Mouse (Mus musculus) ovary, adult 10 weeks (tissue): Measurements from ENCODE around the gene Cpxm1. TPM values are rescaled to one million over a fixed set of nuclear protein-coding genes. Genes with fewer than 3 reads are reported as not detected.

Experiments used
- polyA plus RNA-seq: library from polyadenylated mRNA; stranded (reverse); fragments of 350-450 nt; fragmentation: Illumina TruSeq; extraction: RNeasy Lipid Tissue Mini Kit (QIAGEN cat#74804); gene quantifications from one replicate; pipeline ENCODE4 v1.2.3, GENCODE M21; 2014

Cpxm1 gene
- 2.6 TPM for polyA plus RNA-seq

GRCm38 (mm10) chr2:130397186-130397985, at the start of gene Cpxm1:
Gene Cpxm1, minus strand, starts transcription at chr2:130397574.

GRCm38 (mm10) chr2:130424126-130424853, 26.9 kb upstream of the Cpxm1 start, which contains the start of the genes Vps16 and Pced1a:
Gene Vps16, plus strand, starts transcription at chr2:130424339.
Gene Pced1a, minus strand, starts transcription at chr2:130424701.

GRCm38 (mm10) chr2:130406178-130406577, 8.8 kb upstream of the Cpxm1 start, which contains the start of gene Tmem239:
Gene Tmem239, plus strand, starts transcription at chr2:130406478.

GRCm38 (mm10) chr2:130404939-130405338, 7.6 kb upstream of the Cpxm1 start, which contains the start of the genes Gm28372 and 1700020A23Rik:
Gene Gm28372, plus strand, starts transcription at chr2:130405239.
Gene 1700020A23Rik, plus strand, starts transcription at chr2:130405259.

Other genes starting within 250 kb of the Cpxm1 start
- 15.8 TPM for gene Snrpb, start 218.2 kb downstream of the Cpxm1 start, polyA plus RNA-seq
- not detected for gene Tmc2, start 202.4 kb downstream of the Cpxm1 start, polyA plus RNA-seq
- gene Nop56, start 123.1 kb downstream of the Cpxm1 start, polyA plus RNA-seq: 97.1 TPM
- 48.8 TPM for gene Idh3b, start 113.0 kb downstream of the Cpxm1 start, polyA plus RNA-seq
- gene Ebf4, start 102.4 kb downstream of the Cpxm1 start, polyA plus RNA-seq: 0.51 TPM
- not detected for gene Gm28372, start 7.7 kb upstream of the Cpxm1 start, polyA plus RNA-seq
- gene 1700020A23Rik, start 7.7 kb upstream of the Cpxm1 start, polyA plus RNA-seq: not detected
- not detected for gene Tmem239, start 8.9 kb upstream of the Cpxm1 start, polyA plus RNA-seq
- 15.9 TPM for gene Vps16, start 26.8 kb upstream of the Cpxm1 start, polyA plus RNA-seq
- 5.3 TPM for gene Pced1a, start 27.1 kb upstream of the Cpxm1 start, polyA plus RNA-seq
- gene Ptpra, start 52.7 kb upstream of the Cpxm1 start, polyA plus RNA-seq: 185 TPM
- gene Mrps26, start 166.2 kb upstream of the Cpxm1 start, polyA plus RNA-seq: 1.1 TPM
- gene Oxt, start 178.6 kb upstream of the Cpxm1 start, polyA plus RNA-seq: not detected
- gene Avp, start 185.0 kb upstream of the Cpxm1 start, polyA plus RNA-seq: not detected
- 28.9 TPM for gene Fastkd5, start 232.5 kb upstream of the Cpxm1 start, polyA plus RNA-seq
- gene Ubox5, start 232.5 kb upstream of the Cpxm1 start, polyA plus RNA-seq: 7.9 TPM
- 1.4 TPM for gene Lzts3, start 245.2 kb upstream of the Cpxm1 start, polyA plus RNA-seq